Mouse (Mus musculus): ENCODE measurements at regions not wholly inside any gene's neighbourhood (a gene's known extent, or its start where the extent isn't known, plus 50 kb on each side); places are given as distances from the start of the nearest gene placed in this dataset.

DNA sequence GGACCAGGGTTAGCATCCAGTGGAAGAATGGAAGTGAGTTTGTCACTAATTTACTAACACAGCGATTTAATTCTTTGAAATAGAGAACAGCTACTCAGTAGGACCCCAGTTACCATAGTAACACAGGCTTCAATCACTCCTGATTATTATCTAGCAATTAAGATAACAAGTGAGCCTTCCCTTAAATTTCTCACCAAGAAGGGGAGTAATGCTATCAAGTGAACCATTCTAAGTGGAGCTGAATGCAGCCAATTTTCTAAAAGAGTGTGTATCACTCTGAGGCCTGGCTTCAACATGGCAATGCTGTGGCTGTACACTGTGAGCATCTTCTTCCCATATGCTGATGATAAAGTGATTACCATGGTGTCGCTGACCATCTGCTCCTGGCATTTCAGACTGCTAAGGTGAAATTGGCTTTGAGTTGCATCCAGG, 211.0 kb upstream of the Gm11042 start:
- no peak for DNase-seq (ENCODE audit: low read depth in 2 of 2, low spot score in 2 of 2)

DNA sequence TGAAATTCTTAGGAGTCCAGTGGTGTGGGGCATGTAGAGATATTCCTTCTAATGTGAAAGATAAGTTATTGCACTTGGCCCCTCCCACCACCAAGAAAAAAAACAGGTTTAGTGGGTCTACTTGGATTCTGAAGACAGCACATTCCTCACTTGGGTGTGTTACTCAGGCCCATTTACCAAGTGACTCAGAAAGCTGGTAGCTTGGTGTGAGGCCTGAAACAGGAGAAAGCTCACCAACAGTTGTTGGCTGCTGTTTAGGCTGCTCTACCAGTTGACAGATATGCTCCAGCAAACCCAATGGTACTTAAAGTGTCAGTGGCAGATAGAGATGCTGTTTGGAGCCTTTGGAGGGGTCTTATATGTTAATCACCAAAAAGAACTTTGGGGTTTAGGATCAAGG, 207.8 kb upstream of the Gm11042 start:
- DNase-seq (ENCODE audit: low read depth in 2 of 2, low spot score in 2 of 2) = no peak

DNA sequence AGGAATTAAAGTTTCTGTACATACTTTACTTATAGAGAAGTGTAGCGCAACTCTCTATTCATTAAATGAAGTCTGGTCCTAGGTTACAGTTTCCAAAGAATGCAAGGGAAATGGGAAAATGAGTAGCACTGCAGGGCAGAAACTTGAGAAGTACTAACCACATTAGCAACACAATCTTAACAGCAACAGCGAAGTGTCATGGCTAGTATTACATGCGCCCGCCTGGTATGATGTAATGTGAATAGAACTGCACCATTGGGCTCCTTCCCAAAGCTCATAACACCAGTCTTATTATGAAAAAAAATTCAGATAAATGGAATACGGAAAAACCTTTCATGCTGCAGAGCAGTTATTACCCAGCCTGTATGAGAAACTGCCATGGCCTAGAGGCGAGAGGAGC, 201.8 kb upstream of the Gm11042 start:
- DNase-seq (ENCODE audit: low read depth in 2 of 2, low spot score in 2 of 2) = no peak

DNA sequence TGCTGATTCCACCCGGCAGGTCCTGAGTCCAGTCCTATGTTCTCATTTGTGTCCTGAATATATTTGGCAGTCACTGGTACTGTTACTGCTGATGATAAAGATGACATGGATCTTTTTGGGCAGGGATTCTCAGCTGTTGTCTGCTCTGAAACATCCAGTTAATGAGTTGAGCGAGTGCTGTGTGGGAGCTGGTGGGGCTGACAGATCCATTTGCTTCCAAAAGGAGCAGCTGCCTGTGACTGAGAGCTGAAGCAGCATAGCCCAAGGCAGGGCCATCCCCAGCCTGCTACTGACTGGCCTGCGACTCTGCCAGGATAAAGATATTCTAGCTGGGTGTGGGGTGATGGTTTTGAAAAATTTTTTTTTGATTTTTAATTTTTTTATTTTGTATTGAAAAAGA, 200.3 kb upstream of the Gm11042 start:
- DNase-seq (ENCODE audit: low read depth in 2 of 2, low spot score in 2 of 2) = no peak

DNA sequence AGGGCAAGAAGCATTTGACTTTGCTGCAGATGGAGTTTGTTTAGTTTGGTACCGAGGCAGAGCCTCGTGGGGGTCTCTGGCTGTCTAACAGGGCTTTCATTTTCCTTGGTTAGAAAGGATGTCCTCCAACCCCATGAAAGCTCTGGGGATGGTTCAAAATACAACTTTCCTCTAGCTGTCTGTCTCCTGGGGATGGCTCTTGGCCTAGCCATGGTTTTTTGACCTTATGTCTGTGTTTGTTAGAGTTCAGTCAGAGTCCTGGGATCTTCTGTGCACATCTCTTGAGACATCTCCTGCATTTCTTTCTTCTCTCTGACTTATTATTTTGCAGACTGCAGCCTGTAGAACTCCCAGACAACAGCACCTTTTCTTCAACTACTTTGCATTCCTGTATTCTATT, 186.6 kb upstream of the Gm11042 start:
- no peak for DNase-seq (ENCODE audit: low read depth in 2 of 2, low spot score in 2 of 2)

DNA sequence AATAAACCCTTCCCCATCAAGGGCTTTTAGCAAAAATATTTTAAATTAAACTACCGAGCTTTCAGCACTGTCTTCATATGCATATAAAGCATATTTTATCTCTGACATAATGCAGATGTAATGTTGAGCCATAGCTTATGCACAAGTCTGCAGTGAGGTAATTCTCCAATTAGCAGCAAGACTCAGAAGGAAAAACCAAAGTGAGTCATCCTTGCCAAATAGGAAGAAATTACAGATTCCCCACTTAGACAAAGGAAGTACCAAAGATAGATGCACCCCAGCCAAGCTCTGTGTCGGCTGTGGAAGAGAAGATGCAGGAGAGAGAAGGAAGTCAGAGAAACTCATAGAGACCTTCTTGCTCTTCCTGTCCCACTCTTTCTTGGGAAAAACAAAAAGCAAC, 161.4 kb upstream of the Gm11042 start:
- DNase-seq (ENCODE audit: low read depth in 2 of 2, low spot score in 2 of 2) = no peak

DNA sequence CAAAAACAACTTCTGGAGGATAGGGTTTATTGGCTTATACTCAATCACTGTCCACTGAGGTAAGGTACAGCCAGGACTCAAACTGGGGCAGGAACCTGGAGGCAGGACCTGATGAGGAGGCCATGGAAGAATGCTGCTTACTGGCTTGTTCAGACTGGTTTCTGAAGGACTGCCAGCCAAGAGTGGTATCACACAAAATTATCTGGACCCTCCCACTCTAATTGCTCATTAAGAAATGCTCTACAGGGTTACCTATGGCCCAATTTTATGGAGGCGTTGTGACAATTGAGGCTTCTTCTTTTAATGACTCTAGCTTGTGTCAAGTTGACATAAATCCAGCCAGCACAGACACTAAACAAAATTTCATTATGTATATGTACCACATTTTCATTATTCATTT, 158.5 kb upstream of the Gm11042 start:
- DNase-seq (ENCODE audit: low read depth in 2 of 2, low spot score in 2 of 2) = no peak

DNA sequence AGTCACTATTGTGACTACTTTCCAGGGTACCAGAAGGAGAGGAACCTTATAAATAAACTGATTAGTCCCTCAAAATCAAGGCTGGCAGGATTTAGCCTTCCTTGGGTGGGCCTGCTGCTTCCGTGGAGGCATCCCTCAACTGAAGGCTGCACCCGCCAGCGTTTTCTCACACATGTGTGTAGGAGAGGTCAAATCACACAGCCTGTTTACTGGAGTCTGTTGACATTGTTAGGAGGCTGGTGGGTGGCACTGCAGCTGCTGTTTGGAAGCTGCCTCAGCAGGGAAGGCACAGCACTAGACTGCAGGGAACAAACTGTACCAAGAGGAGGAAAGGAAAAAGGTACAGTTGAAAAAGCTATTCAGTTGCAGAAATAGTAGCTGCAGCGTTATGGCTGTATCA, 142.3 kb upstream of the Gm11042 start:
- DNase-seq (ENCODE audit: low read depth in 2 of 2, low spot score in 2 of 2) = no peak

DNA sequence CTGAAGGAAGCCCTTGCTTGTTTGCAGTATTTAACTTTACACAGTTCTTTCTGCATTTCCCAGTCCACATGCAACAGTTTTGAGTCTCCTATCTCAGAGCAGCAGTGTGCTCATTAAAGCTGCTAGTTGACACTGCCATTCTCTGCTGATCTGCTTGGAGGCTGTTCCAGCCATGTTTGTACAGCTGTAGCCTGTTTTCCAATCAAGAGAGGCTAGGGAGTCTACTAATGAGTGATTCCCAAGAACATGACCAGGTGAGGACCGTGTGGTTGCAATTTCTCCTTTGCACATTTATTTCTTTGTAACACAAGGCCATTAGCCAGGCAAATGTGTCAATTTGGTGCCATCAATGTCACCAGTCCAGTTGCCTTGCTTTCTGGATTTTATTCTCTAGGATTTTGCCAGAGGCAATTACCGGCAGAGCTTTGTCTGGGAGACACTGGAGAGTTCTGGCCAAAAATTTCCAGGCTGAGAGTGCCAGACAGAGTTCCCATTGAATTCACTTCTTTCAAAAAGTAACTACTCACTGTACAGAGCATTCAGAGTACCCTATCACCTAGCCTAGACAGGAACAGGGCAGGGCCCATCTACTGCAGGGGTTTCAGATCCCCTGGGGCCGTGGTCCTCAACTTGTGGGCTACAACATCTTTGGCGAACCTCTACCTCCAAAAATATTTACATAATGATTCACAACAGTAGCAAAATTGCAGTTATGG, 136.3 kb upstream of the Gm11042 start:
- DNase-seq (ENCODE audit: low read depth in 2 of 2, low spot score in 2 of 2) = no peak

DNA sequence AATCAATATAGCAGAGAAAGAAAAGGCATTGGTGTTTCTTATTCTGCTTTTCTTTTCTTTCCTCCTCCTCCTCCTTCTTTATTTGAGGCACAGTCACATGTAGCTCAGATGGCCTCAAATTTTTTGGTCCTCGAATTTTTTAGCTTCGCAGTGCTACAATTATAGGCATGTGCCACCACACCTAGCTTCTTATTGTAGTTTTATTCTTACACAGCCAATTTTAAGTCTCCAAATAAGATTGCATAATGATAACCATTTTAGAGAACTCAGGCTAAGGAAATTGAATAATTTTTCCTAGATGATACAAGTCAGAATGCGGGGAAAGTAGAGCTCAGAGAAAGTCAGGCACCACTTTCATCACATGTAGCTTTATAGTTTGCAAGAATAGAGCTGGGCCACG, 132.1 kb upstream of the Gm11042 start:
- DNase-seq (ENCODE audit: low read depth in 2 of 2, low spot score in 2 of 2) = no peak

DNA sequence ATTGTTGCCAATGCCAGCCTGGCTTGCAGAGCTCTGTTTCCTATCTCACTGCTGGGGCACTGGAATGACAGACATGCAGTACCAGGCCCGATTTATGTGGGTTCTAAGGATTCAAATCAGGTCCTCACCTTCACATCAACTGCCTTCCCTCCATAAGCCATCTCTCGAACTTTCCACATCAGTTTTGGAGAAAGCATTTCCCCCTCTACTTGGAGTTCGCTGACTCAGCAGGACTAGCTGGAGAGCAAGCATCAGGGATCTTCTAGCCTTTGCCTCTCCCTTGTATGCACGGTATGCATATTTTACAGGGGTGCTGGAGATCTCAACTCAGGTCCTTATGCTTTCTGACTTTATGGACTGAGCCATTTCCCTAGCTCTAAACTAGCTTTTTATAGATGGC, 118.7 kb upstream of the Gm11042 start:
- no peak for DNase-seq (ENCODE audit: low read depth in 2 of 2, low spot score in 2 of 2)

DNA sequence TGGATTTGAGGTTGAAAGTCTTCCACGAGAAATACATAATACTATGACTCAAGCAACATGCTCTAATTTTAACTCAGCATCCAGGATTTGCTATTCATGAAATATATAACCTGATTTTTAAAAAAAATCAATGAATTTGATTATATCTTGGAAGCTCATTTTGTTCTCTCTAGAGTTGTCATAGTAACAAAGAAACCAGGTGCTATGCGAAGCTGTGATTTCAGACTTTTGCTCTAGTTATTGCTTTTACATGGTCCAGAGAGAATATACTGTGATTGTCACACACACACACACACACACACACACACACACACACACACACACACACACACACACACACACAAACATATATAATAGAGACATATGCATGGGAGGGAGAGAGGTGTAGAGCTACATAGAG, 98.5 kb upstream of the Gm11042 start:
- DNase-seq (ENCODE audit: low read depth in 2 of 2, low spot score in 2 of 2) = no peak

DNA sequence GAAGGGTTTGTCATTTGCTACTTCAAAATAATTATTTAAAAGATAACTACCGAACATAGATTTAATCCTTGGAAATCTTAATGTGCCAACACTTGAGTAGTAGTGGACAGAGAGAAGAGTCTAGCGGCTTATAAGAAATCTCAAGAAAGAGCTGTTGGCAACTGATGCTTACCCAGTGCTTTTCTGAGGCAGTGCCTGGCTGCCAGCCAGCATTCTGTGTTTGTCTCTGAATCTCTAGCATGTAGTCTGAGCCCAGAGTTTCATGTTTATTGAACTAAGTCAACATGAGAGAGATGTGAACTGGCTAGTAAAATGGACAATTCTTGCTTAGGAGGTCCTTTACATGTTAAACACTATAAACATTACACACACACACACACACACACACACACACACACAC, 94.3 kb upstream of the Gm11042 start:
- DNase-seq (ENCODE audit: low read depth in 2 of 2, low spot score in 2 of 2) = no peak

DNA sequence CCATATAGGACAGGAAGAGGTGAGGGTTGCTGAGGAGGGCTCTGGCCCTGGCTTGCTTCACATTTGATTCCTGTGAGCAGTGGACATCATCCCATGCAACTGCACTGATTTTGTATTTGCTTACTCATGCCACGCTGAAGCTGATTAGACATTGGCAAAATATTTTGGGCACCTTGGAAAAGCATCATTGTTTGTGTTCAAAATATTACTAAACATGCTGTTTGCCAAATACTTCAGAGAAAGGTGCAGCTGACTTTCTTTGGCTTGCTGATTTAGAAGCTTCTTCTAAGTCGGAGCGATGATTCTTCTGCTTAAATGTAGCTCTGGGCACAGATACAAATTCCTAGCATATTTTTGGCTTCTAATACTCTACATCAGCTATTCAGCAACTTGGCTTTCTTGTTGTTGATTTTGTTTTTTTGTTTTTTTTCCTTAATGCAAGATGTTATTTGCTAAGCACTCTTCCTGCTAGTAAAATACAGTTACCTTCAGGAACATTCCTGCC, 91.4 kb upstream of the Gm11042 start:
- no peak for DNase-seq (ENCODE audit: low read depth in 2 of 2, low spot score in 2 of 2)

DNA sequence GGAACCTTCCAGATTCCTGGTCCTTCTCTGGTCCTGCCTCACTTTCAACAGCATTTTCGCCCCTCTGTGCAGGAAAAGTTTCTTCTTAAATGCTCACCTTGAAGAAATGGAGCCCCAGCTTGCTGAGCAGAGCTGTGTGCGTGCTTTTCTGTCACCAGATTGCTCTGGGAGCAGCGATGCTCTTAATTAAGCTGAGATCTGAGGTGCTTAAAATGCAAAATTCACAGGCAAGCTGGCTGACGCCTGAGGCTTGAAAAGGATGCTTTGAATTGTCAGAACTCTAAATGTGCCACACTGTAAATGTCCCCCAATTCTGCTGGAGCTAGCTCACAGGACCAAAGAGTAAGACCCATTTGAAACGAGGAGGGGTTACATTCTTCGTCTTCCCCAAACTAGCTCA, 73.6 kb upstream of the Gm11042 start:
- DNase-seq (ENCODE audit: low read depth in 2 of 2, low spot score in 2 of 2) = no peak
